In the genomic region with DNA sequence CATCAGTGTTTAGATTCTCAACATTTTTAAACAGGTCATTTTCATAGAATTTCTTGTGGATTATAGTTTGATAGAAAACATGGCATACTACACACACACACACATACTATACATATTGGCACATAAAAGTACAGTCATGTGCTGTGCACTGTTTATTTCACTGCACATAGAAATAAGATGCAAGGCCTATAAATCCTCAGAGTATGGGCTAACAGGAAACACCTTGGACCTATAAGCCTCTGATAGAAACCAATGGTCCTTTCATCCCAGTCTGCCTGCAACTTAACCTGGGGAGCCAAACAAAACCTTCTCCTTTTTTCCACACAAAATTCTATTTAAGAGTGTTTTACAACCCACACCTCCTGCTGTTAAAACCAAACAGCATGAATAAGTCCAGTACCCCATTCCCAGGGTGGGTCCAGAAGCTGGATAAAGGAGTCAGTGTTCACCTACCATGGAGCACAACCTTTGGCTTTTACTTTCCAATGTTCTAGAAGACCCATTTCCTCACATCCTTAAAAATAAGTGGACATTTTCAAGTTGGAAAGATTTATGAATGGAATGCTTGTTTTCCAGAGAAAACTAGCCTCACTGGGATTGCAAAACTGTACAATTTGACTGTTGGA, we compare ENCODE assay signal across 16 mouse cellular contexts.
"Had no signal": no experiment of that assay in that cellular context is flagged by ENCODE, and none has a peak within 500 bp of the region (broad histone marks: within the 10 kb centered on the region; RNA-seq: fewer than 3 reads in every experiment).

No protein-coding gene starts in this region.

- H3K4me2 ChIP-seq: lung, embryonic 14.5 days; midbrain, embryonic 11.5 days; midbrain, embryonic 13.5 days; midbrain, embryonic 15.5 days; neural tube, embryonic 12.5 days; stomach, embryonic 15.5 days had no signal

- H3K9me3 ChIP-seq: megakaryocyte, embryonic 14.5 days; midbrain, embryonic 13.5 days; midbrain, embryonic 15.5 days; neural tube, embryonic 12.5 days; stomach, embryonic 15.5 days had no signal

- H3K27me3 ChIP-seq: megakaryocyte, embryonic 14.5 days; midbrain, embryonic 13.5 days; midbrain, embryonic 15.5 days; neural tube, embryonic 12.5 days; stomach, embryonic 15.5 days had no signal

- H3K9ac ChIP-seq: lung, embryonic 14.5 days; midbrain, embryonic 13.5 days; midbrain, embryonic 15.5 days; neural tube, embryonic 12.5 days; stomach, embryonic 15.5 days had no signal

- ATAC-seq: midbrain, embryonic 13.5 days; midbrain, embryonic 15.5 days had no signal

- H3K27ac ChIP-seq: macrophage; midbrain, embryonic 13.5 days; midbrain, embryonic 15.5 days; neural tube, embryonic 12.5 days; stomach, embryonic 15.5 days; stomach, postnatal 0 days had no signal

- H3K4me3 ChIP-seq: megakaryocyte, embryonic 14.5 days; midbrain, embryonic 13.5 days; midbrain, embryonic 15.5 days; neural tube, embryonic 12.5 days; stomach, embryonic 15.5 days had no signal

- DNase-seq: lung, adult 18-20 months; lung, embryonic 14.5 days; lung, postnatal 10 days; lung, postnatal 36 days; right cerebral cortex, postnatal 14 days; thymus, adult 2 months; thymus, postnatal 25 days; thymus, postnatal 4 days had no signal

- H3K36me3 ChIP-seq: midbrain, embryonic 13.5 days; midbrain, embryonic 15.5 days; neural tube, embryonic 12.5 days; stomach, embryonic 15.5 days had no signal

- H3K4me1 ChIP-seq: megakaryocyte, embryonic 14.5 days; midbrain, embryonic 13.5 days; midbrain, embryonic 15.5 days; neural tube, embryonic 12.5 days; stomach, embryonic 15.5 days had no signal
